Mouse (Mus musculus) right cerebral cortex, adult 18-20 months (tissue): ENCODE results near the gene Aarsd1.
A peak's percentile ranks its signal among the peaks of the same experiment; 100 is the strongest.
"Not testable (repeated sequence)": the region's sequence is repeated elsewhere in the genome, so short reads cannot be mapped to it uniquely, and the experiment has no call there.

Source experiments
- DNase-seq: peaks from one replicate; pipeline ENCODE4 v3.0.0; 2022; ENCODE audit warnings: mixed read lengths

Gene Aarsd1

GRCm38 (mm10) chr11:101417101-101417855 lies at the start of gene Aarsd1:
TSS of gene Aarsd1 (minus strand) at chr11:101417615.
- peak; percentile 90 for DNase-seq

- DNase-seq: not testable (repeated sequence)
Measured at GRCm38 (mm10) chr11:101466552-101466950, 49.1 kb upstream of the Aarsd1 start.

- DNase-seq: peak; percentile 71
Measured at GRCm38 (mm10) chr11:101465869-101466551, 48.6 kb upstream of the Aarsd1 start, which contains the start of gene Vat1. TSS of gene Vat1 (minus strand) at chr11:101466230.

- no peak for DNase-seq
Measured at GRCm38 (mm10) chr11:101465101-101465868, 47.9 kb upstream of the Aarsd1 start.

- no peak for DNase-seq
Measured at GRCm38 (mm10) chr11:101464211-101465100, 47.0 kb upstream of the Aarsd1 start, which contains the start of gene Rnd2. TSS of gene Rnd2 (plus strand) at chr11:101464999.

GRCm38 (mm10) chr11:101462583-101463440 lies 45.4 kb upstream of the Aarsd1 start:
- no peak for DNase-seq

GRCm38 (mm10) chr11:101462141-101462540 lies 44.7 kb upstream of the Aarsd1 start:
- DNase-seq: no peak

GRCm38 (mm10) chr11:101460321-101460720 lies 42.9 kb upstream of the Aarsd1 start:
- DNase-seq: no peak

- DNase-seq: no peak
Measured at GRCm38 (mm10) chr11:101459716-101460115, 42.3 kb upstream of the Aarsd1 start.

GRCm38 (mm10) chr11:101458217-101458616 lies 40.8 kb upstream of the Aarsd1 start:
- DNase-seq: no peak

- DNase-seq: no peak
Measured at GRCm38 (mm10) chr11:101457631-101458030, 40.2 kb upstream of the Aarsd1 start.

- no peak for DNase-seq
Measured at GRCm38 (mm10) chr11:101455627-101456026, 38.2 kb upstream of the Aarsd1 start.

GRCm38 (mm10) chr11:101454702-101455101 lies 37.3 kb upstream of the Aarsd1 start:
- no peak for DNase-seq

GRCm38 (mm10) chr11:101452093-101452774 lies 34.8 kb upstream of the Aarsd1 start:
- no peak for DNase-seq

- DNase-seq: no peak
Measured at GRCm38 (mm10) chr11:101451536-101451935, 34.1 kb upstream of the Aarsd1 start.

GRCm38 (mm10) chr11:101450394-101450793 lies 33.0 kb upstream of the Aarsd1 start:
- no peak for DNase-seq

GRCm38 (mm10) chr11:101449596-101449995 lies 32.2 kb upstream of the Aarsd1 start:
- DNase-seq: not testable (repeated sequence)

- no peak for DNase-seq
Measured at GRCm38 (mm10) chr11:101448899-101449298, 31.5 kb upstream of the Aarsd1 start.

GRCm38 (mm10) chr11:101448274-101448746 lies 30.9 kb upstream of the Aarsd1 start, which contains the start of gene Ifi35:
TSS of gene Ifi35 (plus strand) at chr11:101448407.
- no peak for DNase-seq

- DNase-seq: no peak
Measured at GRCm38 (mm10) chr11:101447786-101448185, 30.4 kb upstream of the Aarsd1 start.
